Mouse (Mus musculus): Measurements from ENCODE around the gene Gripap1. TPM values are rescaled to one million over a fixed set of nuclear protein-coding genes. Genes with fewer than 3 reads are reported as not detected.

The Gripap1 gene
- total RNA-seq, 2 experiments from 2014 or later, result 16.7 to 22.8 TPM

DNA sequence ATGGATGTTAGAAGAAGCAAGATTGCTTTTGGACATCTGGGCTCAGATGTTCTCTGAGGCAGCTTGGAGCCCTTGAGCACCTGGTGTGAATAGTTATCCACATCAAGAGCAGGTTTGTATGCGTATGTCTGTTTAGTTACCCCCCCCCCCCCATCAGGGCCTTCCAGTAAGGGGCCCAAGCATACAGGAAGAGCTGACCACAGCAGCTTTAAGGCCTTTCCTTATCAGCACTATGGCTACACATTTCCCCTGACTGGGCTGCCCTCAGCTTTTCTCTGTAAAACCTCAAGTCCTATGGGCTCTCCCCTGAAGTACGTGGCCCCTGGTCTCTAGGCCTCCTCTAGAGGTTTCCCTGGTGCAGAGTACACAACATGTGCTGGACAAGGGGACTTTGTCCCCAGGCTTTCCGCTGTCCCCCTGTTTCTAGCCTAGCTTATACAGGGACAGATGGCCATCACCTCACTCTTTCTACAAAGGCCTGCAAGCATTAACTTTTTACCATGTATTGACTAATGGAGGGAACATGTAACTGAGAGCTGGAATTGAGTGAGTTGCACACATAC, 69.7 kb downstream of the Gripap1 start:
- TF ChIP-seq CTCF (IDR thresholded peaks at IDR 0.05), result no peak
- intact Hi-C loops (cut with DNase I), result no loop called here
- no peak overlapping the region for H3K4me3 ChIP-seq
- no peak for DNase-seq
- no peak overlapping the region for H3K27ac ChIP-seq

DNA sequence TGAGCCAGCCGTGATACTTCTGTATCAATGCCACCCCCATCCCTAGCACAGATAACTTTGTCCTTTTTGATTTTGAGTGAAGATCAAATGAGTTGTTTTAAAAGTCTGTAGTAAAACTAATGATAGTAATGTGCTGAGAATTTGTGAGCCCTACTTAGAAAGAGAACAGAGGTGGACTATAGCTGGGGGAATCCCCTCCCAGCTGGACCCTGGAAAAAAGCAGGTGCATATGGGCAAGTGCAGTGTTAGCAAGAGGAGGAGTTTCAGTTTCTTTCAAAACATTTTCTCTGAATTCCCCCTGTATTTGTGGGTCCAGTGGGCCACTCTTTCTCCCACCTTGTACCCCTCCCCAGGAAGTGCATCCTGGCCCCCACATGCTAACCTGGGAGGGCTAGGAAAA, 73.6 kb downstream of the Gripap1 start:
- Histone ChIP-seq H3K27ac (no peak overlapping the region), H3K4me3 (no peak overlapping the region)
- DNase-seq, result no peak
- intact Hi-C loops (cut with DNase I), result no loop called here
- no peak for TF ChIP-seq CTCF (IDR thresholded peaks at IDR 0.05)

DNA sequence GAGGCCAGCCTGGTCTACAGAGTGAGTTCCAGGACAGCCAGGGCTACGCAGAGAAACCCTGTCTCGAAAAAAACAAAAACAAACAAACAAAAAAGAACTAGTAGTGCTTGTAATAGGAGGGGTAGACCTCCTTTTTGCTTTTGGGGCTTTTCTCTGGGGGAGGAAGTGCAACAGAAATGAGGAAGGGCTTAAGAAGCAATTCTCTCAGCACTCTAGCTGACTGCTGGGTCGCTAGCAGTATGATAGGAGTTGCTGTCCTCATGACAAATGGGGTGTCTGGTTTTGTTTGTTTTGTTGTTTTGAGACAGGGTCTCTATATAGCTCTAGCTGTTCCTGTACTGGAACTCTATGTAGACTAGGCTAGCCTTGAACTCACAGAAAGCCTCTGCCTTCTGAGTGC, 75.0 kb downstream of the Gripap1 start:
- Histone ChIP-seq H3K27ac (no peak overlapping the region), H3K4me3 (no peak overlapping the region)
- intact Hi-C loops (cut with DNase I), result no loop called here
- DNase-seq, result no peak
- no peak for TF ChIP-seq CTCF (IDR thresholded peaks at IDR 0.05)

DNA sequence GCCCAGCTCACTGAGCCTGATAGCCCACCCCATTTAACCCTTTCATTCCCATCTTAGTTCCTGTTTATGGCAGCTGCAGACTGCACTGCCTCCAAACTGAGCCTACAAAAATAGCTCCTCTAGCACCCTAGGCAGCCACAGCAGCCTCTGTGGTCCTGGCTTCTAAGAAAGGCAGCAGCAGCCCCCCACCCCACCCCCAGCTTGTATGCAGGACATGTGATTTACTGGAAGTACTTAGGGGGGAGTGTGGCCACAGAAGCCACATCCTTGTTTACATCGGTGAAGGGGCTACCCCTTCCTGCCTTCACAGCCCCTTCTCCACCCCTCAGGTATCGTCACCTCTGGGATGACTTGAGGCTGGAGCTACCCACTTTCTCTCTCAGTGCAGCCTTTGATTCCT, 75.8 kb downstream of the Gripap1 start:
- no peak overlapping the region for H3K4me3 ChIP-seq
- no peak for DNase-seq
- H3K27ac ChIP-seq, result no peak overlapping the region
- intact Hi-C loops (cut with DNase I), result no loop called here
- TF ChIP-seq CTCF (IDR thresholded peaks at IDR 0.05), result no peak

DNA sequence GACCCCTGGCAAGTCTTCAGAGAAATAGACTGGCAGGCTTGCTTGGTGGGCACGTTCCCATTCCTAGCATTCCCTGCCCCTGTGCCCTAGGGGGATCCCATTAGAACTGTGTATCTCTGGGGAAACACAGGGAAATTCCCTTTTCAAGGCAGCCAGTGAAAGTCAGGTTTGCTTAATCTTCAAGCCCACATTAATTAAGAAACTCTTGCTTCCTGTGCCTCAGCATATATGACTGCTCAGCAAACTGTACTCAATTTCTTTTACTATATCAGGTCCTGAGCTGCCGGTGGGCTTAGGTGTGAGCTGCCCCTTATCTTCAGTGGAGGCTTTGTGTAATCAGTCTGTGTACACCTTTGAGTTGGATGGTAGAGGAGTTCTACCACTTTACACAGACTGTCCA, 76.2 kb downstream of the Gripap1 start:
- DNase-seq, result no peak
- TF ChIP-seq CTCF (IDR thresholded peaks at IDR 0.05), result no peak
- Histone ChIP-seq H3K27ac (no peak overlapping the region), H3K4me3 (no peak overlapping the region)
- intact Hi-C loops (cut with DNase I), result no loop called here

DNA sequence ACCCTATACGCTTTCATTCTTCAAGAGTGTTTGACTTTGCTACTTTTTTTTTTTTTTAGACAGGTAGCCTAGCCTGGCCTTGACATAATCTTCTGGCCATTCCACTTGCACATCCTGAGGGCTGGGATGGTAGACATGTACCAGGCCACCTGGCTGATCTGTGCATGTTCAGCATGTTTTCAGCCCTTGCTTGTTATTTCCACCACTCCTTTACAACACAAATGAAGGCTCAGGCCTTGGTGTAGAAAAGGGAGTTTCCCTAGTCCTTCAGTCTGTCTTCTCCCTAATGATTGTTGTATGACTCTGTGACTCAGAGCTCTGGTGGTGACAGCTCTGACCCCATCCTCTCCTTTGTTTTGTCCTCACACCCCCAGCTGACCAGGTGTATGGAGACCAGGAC, 77.6 kb downstream of the Gripap1 start:
- no peak overlapping the region for H3K4me3 ChIP-seq
- no peak overlapping the region for H3K27ac ChIP-seq
- no peak for DNase-seq
- intact Hi-C loops (cut with DNase I), result no loop called here
- TF ChIP-seq CTCF (IDR thresholded peaks at IDR 0.05), result no peak

DNA sequence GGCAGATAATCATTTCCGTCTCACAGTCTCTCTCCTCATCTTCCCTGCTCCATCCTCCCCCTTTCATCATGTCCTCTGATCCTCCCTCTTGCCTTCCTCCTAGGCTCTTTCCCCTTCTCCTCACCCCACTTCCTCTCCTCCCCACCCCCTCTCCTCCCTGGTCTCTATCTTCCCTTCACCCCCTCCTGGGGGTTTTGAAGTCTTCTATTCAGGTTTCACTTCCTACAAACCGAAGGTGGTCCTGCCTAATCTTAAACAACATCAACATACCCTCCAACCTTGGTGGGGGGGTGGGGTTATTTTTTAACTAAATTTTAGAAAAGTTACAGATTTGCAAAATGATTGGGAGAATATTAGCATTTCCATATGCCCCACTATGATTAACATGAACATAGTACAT, 78.9 kb downstream of the Gripap1 start:
- Histone ChIP-seq H3K27ac (no peak overlapping the region), H3K4me3 (no peak overlapping the region)
- intact Hi-C loops (cut with DNase I), result no loop called here
- no peak for DNase-seq
- TF ChIP-seq CTCF (IDR thresholded peaks at IDR 0.05), result no peak

DNA sequence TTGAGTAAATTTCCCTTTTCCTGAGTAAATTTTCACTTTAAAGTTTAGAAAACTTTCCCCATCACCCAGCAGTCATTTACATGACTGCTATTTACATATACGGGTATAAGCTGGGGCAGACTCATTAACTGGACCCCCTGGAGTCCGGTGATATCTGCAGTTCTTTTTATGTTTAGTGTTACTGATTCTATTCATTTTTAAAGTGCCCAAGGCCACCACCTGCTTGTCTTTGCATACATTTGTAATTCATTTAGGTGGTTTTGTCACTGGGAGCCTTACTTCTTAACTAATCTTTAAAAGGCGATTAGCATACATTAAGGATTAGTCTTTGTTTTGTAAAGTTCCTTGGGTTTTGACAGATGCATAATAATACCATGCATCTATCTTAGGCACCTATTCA, 80.3 kb downstream of the Gripap1 start:
- no peak for DNase-seq
- no peak overlapping the region for H3K4me3 ChIP-seq

More for the DNA sequence above, 80.3 kb downstream of the Gripap1 start:
- H3K27ac ChIP-seq, result no peak overlapping the region
- TF ChIP-seq CTCF (IDR thresholded peaks at IDR 0.05), result no peak
- intact Hi-C loops (cut with DNase I), result no loop called here

Small RNAs within 50 kb of the gene (microRNA-seq; reads per million reads assigned to microRNA genes)
- 30.3 reads per million, percentile 23 among the genes with 10 or more reads in this experiment for gene Mir1198

Other genes with a start within 250 kb of the Gripap1 start
- gene Foxp3, start 216.1 kb upstream of the Gripap1 start, total RNA-seq (2021), result under 1 TPM; 0.15 to 0.28 TPM
- gene Ppp1r3f, start 215.5 kb upstream of the Gripap1 start, total RNA-seq (2021), result 1 to 10 TPM; 2.3 to 3.3 TPM
- 10 to 100 TPM; 10.9 to 13.2 TPM for gene Ccdc22, start 184.2 kb upstream of the Gripap1 start, total RNA-seq (2021)
- gene Cacna1f, start 182.7 kb upstream of the Gripap1 start, total RNA-seq (2021), result not detected
- gene Syp, start 151.3 kb upstream of the Gripap1 start, total RNA-seq (2021), result 1 to 10 TPM in 1 of 2 experiments, under 1 TPM in 1; 0.56 to 1.2 TPM
- 10 to 100 TPM; 23.6 to 26.6 TPM for gene Prickle3, start 132.5 kb upstream of the Gripap1 start, total RNA-seq (2021)
- 10 to 100 TPM; 23.8 to 42.7 TPM for gene Plp2, start 118.4 kb upstream of the Gripap1 start, total RNA-seq (2021)
- gene Magix, start 108.5 kb upstream of the Gripap1 start, total RNA-seq (2021), result 10 to 100 TPM; 21.0 to 31.0 TPM
- 10 to 100 TPM; 12.5 to 15.3 TPM for gene Gpkow, start 92.6 kb upstream of the Gripap1 start, total RNA-seq (2021)
- 10 to 100 TPM; 31.1 to 37.6 TPM for gene Wdr45, start 75.4 kb upstream of the Gripap1 start, total RNA-seq (2021)
- gene Gm45208, start 67.5 kb upstream of the Gripap1 start, total RNA-seq (2021), result not detected
- 1 to 10 TPM; 3.3 to 6.7 TPM for gene Praf2, start 61.3 kb upstream of the Gripap1 start, total RNA-seq (2021)
- gene Ccdc120, start 38.9 kb upstream of the Gripap1 start, total RNA-seq (2021), result under 1 TPM; 0.28 to 0.75 TPM
- 10 to 100 TPM; 10.9 to 11.1 TPM for gene Tfe3, start 27.2 kb upstream of the Gripap1 start, total RNA-seq (2021)
- gene Kcnd1, start 32.5 kb downstream of the Gripap1 start, total RNA-seq (2021), result under 1 TPM; 0.15 to 0.22 TPM
- gene Otud5, start 51.6 kb downstream of the Gripap1 start, total RNA-seq (2021), result 10 to 100 TPM; 15.6 to 19.1 TPM
- gene Pim2, start 88.5 kb downstream of the Gripap1 start, total RNA-seq (2021), result 1 to 10 TPM; 1.9 to 2.0 TPM
- gene Slc35a2, start 94.3 kb downstream of the Gripap1 start, total RNA-seq (2021), result 10 to 100 TPM in 1 of 2 experiments, 1 to 10 TPM in 1; 8.8 to 10.9 TPM
- 10 to 100 TPM; 21.7 to 22.4 TPM for gene Pqbp1, start 109.5 kb downstream of the Gripap1 start, total RNA-seq (2021)
- gene Timm17b, start 109.6 kb downstream of the Gripap1 start, total RNA-seq (2021), result 10 to 100 TPM; 41.4 to 45.5 TPM
- not detected for gene Gm10491, start 118.1 kb downstream of the Gripap1 start, total RNA-seq (2021)
- gene Gm10490, start 119.8 kb downstream of the Gripap1 start, total RNA-seq (2021), result not detected
- not detected for gene Pcsk1n, start 130.1 kb downstream of the Gripap1 start, total RNA-seq (2021)
- not detected for gene Eras, start 138.8 kb downstream of the Gripap1 start, total RNA-seq (2021)
- gene Hdac6, start 158.1 kb downstream of the Gripap1 start, total RNA-seq (2021), result 1 to 10 TPM; 4.0 to 4.4 TPM
- gene Gata1, start 188.3 kb downstream of the Gripap1 start, total RNA-seq (2021), result not detected
- gene Glod5, start 228.7 kb downstream of the Gripap1 start, total RNA-seq (2021), result not detected

Data from gastrocnemius, adult 2 months (tissue).